Mouse (Mus musculus) splenic B cell, adult 2 months (primary cell): ENCODE measurements around the gene Dusp15.

Experiments used
- DNase-seq: peaks from one replicate; pipeline ENCODE4 v3.0.0-alpha.2; 2011; ENCODE audit warnings: low read depth, low spot score
- H3K27me3 ChIP-seq: 2 replicates; pipeline ENCODE4 v1.6.1; 2012; ENCODE audit warnings: mild to moderate bottlenecking, low read length, moderate library complexity, mixed read lengths; ENCODE audit not compliant: control insufficient read depth, poor library complexity, insufficient read depth, severe bottlenecking
- H3K36me3 ChIP-seq: 2 replicates; pipeline ENCODE4 v1.6.1; 2012; ENCODE audit warnings: mild to moderate bottlenecking, low read length, moderate library complexity, mixed read lengths; ENCODE audit not compliant: control insufficient read depth, poor library complexity, insufficient read depth, severe bottlenecking

Gene Dusp15

DNA sequence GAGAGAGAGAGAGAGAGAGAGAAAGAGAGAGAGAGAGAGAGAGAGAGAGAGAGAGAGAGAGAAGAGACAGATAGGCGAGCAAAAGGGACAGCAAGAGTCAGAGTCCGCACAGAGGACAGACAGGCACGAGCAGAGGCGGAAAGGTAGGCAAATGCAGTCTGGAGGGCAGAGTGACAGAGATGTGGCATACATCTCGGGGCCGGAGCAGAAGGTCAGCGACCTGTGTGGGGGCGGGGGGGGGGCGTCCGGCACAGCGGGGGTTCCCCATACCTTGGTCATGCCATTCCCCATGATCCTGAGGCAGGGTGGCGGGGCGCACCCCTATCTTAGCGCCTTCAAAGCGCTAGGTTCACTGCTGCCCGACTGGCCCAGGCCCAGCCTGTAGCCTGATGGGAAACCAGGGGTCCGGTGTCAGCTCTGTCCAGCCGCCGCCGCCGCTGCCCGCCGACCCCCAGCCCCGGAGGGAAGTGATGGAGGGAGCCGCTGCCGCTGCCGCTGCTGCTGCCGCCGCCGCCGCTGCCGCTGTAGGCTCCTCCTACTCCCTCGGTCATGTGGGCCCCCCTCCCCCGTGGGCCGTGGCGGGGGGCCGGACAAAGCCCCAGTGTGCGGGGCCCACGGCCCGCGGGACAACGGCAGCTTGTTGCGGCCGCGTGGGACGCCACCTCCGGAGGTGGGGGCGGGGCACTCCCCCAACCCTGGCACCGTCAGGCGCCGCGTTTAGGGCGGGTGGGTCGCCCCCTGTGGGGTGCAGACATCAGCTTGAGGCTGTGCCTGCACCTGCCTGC lies at the start of gene Dusp15:
TSS of gene Dusp15 (minus strand) at position 634 of the 785 bp plus-strand sequence.
- H3K36me3 ChIP-seq, result no peaks in the 10 kb centered on the region
- no peaks in the 10 kb centered on the region for H3K27me3 ChIP-seq
- peak; percentile 16 for DNase-seq

DNA sequence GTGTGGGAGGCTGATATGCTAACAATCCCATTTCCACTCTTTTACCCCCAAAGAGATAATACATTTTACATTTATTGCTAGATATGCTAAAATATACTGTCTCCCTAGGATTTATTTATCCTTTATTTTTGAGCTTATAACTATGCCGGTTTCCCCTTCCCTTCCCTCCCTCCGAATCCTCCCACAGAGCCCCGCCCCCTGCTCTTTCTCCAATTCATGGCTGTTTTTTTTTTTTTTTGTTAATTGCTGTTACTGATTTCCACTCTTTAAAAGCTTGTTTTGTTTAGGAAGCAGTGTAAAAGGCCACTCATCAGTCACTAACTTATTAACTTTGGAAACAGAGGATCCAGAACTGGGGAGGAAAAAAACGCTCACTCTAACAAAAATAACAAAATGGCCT lies 45.5 kb upstream of the Dusp15 start:
- DNase-seq, result no peak
- no peaks in the 10 kb centered on the region; the same call in 1 of the 2 replicates for H3K27me3 ChIP-seq
- no peaks in the 10 kb centered on the region for H3K36me3 ChIP-seq

DNA sequence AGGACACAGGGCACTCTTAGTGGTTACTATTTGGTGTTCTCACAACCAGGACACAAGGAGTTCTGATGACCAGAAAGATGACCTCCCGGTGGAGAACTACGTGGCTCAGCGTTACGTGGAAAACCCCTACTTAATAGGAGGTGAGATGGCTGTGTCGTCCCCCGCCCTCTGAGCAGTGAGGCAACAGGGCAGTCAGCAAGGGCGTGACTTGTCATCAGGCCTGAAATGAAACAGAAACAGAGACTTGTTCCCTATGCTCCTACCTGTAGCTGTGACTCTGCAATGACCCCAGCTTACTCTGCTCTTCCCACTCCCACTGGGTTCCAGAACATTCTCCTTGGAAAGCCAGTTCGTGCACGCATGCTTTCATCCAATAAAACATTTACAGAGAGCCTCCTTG lies 40.0 kb upstream of the Dusp15 start:
- peak; percentile 39 for DNase-seq
- Histone ChIP-seq H3K36me3 (no peaks in the 10 kb centered on the region), H3K27me3 (no peaks in the 10 kb centered on the region; the same call in 1 of the 2 replicates)

DNA sequence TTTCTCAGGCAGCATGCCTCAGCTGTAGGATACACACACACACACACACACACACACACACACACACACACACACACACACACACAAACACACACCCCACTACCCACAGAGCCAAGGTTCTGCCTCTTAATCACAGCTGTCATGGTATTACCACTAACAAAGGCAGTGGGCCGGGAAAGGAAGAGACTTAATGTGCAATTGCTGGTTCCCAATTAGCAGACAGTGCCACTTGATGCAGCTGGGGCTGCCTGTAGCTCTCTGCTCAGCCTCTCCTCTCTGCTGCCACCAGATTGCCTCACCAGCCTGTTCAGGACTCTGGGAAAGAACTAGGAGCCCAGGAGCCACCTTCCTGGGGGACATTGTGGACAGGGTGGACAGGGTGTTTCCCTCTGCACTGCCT lies 34.1 kb upstream of the Dusp15 start:
- Histone ChIP-seq H3K36me3 (no peaks in the 10 kb centered on the region), H3K27me3 (no peaks in the 10 kb centered on the region)
- DNase-seq, result no peak

DNA sequence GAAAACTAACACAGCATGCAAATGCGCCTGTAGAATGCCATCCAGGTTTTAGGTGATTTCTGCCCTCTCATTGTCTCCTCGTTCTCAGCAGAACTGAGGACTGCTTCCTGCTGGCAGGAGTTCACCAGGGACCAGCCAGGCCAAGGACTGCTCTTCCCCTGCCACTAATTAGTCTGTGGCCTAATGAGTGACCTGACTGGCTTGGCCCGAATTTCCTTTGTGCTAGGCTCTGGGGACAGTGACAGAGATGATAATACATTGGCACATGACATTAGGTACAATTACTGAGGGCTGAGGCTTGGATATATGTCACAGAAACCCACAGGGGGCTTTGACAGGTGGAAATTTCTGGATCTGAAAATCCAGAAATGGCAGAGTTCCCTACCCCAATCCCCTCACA lies 25.5 kb upstream of the Dusp15 start:
- DNase-seq, result no peak
- no peaks in the 10 kb centered on the region for H3K36me3 ChIP-seq
- H3K27me3 ChIP-seq, result no peaks in the 10 kb centered on the region

DNA sequence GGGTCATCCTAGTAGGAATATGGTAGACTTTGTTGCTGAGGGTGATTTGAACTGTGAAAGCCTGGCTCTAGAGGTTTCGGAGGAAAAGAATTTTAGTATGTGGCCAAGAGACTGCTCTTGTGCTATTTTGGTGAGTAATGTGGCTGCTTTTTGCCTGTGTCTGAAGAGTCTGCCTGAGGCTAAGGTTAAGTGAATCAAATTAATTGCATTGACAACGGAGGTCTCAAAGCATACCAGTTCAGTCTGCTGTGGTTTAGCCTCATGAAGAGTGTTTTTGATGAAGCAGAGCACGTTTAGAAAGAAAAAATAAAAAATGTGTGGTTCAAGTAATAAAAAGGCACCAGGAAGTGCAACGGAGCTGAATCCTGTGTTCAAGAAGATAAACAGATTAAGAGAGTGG lies 14.1 kb upstream of the Dusp15 start:
- 0 out of 2 replicates have a peak, but pooled peaks cover 1% of the 10 kb centered on the region for H3K36me3 ChIP-seq
- DNase-seq, result no peak
- no peaks in the 10 kb centered on the region for H3K27me3 ChIP-seq

DNA sequence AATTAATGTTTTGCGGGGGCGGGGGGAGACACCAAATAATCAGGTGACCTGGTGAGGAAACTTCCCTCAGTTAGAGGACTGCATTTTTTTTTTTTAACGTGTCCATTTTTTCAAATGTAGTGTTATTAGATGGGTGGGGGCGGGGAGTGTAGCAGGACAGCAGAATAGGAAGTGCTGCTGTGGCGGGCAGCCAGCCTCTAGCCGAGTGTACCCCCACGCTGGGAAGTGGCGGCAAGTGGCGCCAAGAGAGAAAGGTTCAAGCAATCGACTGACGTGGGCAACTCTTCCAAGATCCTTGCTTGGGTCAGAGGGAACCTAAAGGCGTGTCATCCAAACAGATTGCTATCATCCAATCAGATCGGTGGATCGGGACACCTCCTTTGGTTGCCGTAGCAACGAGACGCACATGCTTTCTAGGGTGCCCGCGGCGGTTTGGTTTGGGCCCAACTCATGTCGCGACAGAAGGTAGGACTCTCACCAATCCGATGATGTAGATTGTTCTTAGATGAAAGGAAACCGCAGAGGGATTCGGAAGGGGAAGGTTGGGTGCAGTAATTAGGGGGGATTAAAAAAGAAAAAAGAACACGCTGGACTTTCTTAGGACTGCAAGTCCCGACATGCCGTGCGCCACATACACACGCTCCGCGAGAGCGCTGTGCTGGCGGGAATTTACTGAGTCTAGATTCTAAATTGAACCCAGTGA lies 10.7 kb upstream of the Dusp15 start, which contains the start of gene Ttll9:
TSS of gene Ttll9 (plus strand) at position 395 of the 703 bp plus-strand sequence.
- no peaks in the 10 kb centered on the region for H3K27me3 ChIP-seq
- peak; percentile 60 for DNase-seq
- 0 out of 2 replicates have a peak, but pooled peaks cover 1% of the 10 kb centered on the region for H3K36me3 ChIP-seq

DNA sequence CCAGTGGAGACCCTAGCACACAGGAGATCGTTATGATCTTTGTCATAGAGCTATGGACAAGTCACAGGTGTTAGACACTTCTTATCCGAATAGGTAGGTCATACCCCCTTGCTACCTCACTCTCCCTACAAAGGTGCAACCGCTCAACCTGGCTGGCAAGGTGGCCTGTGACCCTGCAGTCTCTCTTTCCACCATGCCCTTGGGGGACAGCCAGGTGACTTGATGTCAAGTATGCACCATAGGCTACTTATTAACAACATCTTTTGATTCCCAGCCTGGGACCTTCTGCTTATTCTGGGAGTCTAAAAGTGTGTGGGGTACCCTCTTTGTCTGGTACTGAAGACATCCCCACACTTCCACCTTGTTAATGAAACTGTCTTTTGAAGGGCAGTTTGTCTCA lies 6.6 kb upstream of the Dusp15 start:
- H3K27me3 ChIP-seq, result no peaks in the 10 kb centered on the region

DNA sequence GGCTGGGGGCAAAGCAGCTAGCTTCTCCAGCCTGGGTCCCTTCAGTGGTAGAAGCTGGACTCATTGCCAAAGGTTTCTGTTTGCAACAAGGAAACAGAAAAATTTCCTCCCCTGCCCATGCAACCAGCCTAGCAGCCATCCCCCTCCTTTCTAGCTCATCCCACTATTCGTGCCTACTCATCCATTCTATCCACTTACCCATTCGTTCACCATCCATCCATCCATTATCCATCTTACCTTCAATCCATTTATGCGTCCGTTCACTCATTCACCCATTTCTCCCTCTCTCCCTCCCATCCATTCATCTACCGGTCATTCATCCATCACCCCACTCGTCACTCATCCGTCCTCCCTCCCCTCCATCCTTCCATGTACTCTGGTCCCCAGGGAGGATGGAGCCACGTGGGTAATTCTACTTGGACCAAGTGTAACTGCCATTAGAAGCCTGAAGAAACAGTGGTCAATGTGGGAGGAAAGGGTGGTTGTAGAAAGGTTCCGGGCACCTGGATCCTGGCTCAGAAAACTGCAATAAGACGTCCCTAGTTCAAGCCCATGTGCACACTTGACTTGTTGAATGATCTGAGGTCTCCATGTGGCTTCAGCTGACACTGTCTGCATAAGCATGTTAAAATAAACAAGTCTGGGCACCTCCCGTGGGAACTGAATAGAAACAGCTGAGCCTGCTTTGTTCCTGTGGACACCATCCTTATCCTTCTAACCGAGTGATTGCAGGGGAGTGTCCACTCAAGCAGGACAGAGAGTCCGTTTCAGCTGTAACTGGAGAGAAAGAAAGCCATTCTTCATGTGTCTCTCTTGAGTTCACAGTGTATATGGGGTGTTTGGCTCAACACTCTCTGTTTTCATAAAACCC lies 587 bp upstream of the Dusp15 start:
- H3K36me3 ChIP-seq, result no peaks in the 10 kb centered on the region
- DNase-seq, result no peak
- no peaks in the 10 kb centered on the region for H3K27me3 ChIP-seq

More for the DNA sequence above, 6.6 kb upstream of the Dusp15 start:
- H3K36me3 ChIP-seq, result 0 out of 2 replicates have a peak, but pooled peaks cover 1% of the 10 kb centered on the region
- no peak for DNase-seq

DNA sequence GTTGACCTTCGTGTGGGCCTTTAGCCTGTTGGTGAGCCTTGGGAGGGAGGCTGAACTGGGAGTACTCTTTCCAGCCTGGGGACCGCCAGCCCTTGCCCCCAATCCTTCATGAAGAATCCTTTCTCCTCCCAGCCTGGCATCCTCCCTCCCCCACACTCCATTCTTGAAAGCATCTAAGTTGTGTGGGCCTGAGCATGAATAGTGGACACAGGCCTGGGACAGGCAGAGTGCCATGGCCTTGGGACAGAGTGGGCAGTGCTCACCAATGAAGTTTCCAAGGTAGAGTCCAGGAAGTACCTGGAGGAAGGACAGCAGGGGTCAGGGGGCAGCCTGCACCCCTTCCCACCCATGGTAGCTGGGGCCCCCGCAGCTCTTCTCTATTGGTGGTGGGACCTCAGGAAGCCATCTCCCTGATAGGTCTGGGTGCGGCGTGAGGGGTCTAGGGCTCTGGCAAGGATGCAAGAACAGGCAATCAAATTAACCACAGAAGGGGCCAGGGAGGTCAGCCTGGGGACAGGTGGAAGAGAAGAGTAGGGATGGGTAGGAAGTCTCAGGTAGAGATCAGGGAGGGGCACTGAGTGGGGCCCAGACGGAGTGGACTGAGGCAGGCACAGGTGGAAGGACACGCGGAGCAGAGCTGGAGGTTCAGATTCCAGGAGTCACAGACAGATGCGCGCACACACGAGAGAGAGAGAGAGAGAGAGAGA lies 987 bp downstream of the Dusp15 start:
- no peaks in the 10 kb centered on the region for H3K36me3 ChIP-seq
- DNase-seq, result no peak
- no peaks in the 10 kb centered on the region for H3K27me3 ChIP-seq

DNA sequence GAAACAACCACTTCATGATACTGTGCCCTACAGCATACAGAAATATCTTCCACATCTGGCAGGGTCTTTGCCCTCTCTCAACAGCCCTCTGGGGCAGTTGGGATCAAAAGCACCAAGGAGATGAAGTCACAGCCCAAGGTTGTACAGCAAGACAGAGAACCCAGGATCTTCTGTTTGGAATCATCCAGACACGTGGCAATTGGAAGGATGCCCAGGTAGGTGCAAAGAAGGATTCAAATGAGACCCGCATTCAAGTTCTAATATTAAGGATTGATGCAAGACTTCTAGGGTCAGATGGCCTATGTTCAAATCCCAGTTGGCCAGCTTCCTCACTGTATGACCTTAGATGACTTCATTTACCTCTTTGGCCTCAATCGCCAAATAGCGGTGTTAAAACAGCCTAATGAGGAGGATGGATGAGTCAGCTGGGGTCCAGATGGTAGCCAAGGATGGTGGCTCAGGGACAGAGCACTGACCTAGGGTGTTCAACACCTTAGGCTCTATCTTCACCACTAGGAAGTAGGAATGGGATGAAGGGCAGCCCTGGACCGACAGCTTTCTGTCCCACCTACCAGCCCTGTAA lies 3.0 kb downstream of the Dusp15 start:
- no peaks in the 10 kb centered on the region for H3K27me3 ChIP-seq
- no peak for DNase-seq
- H3K36me3 ChIP-seq, result no peaks in the 10 kb centered on the region

DNA sequence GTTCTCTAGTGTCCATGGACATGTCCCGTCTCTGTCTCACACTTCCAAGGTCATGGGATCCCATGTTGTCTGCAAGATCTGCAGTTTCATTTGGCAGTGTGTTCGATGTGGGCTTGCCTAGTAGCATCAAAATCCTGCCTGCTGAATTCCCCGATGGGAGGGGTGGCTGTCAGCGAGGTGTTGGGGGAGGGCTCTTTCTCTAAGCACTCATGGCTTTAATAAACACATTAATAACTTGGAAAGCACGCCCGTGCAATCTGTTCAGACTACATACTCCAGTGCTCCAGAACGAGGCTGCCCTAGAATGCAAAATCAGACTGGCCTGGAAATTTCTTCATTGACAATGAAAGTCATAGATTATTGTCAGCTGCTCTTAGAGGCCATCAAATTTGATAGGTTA lies 4.4 kb downstream of the Dusp15 start:
- Histone ChIP-seq H3K27me3 (no peaks in the 10 kb centered on the region), H3K36me3 (no peaks in the 10 kb centered on the region)
- no peak for DNase-seq

DNA sequence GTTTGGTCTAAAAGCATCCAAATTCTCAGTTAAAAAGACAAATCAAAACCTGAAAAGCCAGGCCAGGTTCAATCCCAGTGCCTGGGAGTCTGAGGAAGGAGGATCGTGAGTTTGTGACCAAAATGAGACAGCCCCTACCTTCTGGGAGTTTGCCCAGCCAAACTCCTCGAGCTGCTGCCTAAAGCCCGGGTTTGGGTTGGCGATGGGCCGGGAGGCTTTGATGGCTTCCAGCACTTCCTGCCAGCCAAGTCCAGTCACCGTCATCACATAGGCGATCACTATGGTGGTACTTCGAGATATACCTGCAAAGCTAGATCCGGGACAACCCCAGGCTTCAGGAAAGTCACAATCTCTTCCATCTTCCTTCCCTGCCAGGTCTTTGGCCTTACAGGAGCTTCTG lies 7.5 kb downstream of the Dusp15 start:
- H3K27me3 ChIP-seq, result no peaks in the 10 kb centered on the region
- DNase-seq, result no peak
- no peaks in the 10 kb centered on the region for H3K36me3 ChIP-seq

DNA sequence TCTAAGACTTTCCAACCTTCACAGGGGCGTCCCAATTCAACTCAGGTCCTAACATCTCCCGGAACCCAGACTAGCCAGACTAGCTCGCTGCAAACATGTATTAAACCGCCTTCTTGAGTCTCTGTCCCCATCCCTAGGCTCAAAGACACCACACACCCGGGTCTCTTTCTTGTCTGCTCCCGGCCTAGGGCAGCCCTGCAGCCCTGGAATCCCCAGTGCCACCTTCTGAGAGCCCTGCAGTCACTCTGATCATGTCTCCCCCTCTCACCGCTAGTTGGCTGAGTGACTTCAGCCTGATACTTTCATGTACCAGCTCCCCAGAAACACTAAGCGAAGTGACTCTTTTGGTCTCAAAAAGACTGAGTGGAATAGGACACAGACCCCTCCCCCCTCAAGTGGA lies 7.9 kb downstream of the Dusp15 start:
- DNase-seq, result no peak
- H3K36me3 ChIP-seq, result no peaks in the 10 kb centered on the region
- H3K27me3 ChIP-seq, result no peaks in the 10 kb centered on the region
